Mouse (Mus musculus) neural tube, embryonic 12.5 days (tissue): ENCODE results near the gene Zfp61. TPM values are rescaled to one million over a fixed set of nuclear protein-coding genes. Genes with fewer than 3 reads are reported as not detected.
A peak's percentile ranks its signal among the peaks of the same experiment; 100 is the strongest.

Experiments
- ATAC-seq: fragments of 200-750 bp; cut with Nextera tagmentation; 2 replicates; pipeline ENCODE4 v1.8.0; 2017; ENCODE audit warnings: low read depth, mild to moderate bottlenecking, moderate TSS enrichment, moderate library complexity; ENCODE audit not compliant: low FRiP score
- H3K27ac ChIP-seq: fragments of 300-500 bp; sonication (generic); 2 replicates; pipeline ENCODE4 v1.5.1; 2016
- H3K27me3 ChIP-seq: fragments of 300-500 bp; sonication (generic); replicated peaks from 2 replicates; pipeline ENCODE4 v1.6.1; 2016; ENCODE audit warnings: mild to moderate bottlenecking
- H3K36me3 ChIP-seq: fragments of 300-500 bp; sonication (generic); 2 replicates; pipeline ENCODE4 v1.6.1; 2016; ENCODE audit warnings: mild to moderate bottlenecking
- H3K4me1 ChIP-seq: fragments of 300-500 bp; sonication (generic); 2 replicates; pipeline ENCODE4 v1.6.1; 2016
- H3K4me2 ChIP-seq: fragments of 300-500 bp; sonication (generic); replicated peaks from 2 replicates; pipeline ENCODE4 v1.6.1; 2016; ENCODE audit warnings: mild to moderate bottlenecking
- H3K4me3 ChIP-seq: fragments of 300-500 bp; sonication (generic); 2 replicates; pipeline ENCODE4 v1.5.1; 2016
- H3K9ac ChIP-seq: fragments of 300-500 bp; sonication (generic); 2 replicates; pipeline ENCODE4 v1.6.1; 2016; ENCODE audit warnings: mild to moderate bottlenecking
- H3K9me3 ChIP-seq: fragments of 300-500 bp; sonication (generic); 2 replicates; pipeline ENCODE4 v1.6.1; 2016; ENCODE audit warnings: mild to moderate bottlenecking
- WGBS: fragments of 180-500 bp; shearing (Covaris S2); methylation state at CpG from one replicate; pipeline ENCODE4 v1.1.7; 2016; 5-methylcytosine and 5-hydroxymethylcytosine counted together
- polyA plus RNA-seq: library from polyadenylated mRNA; unstranded; fragments of >200 nt; fragmentation: Nextera tagmentation; extraction: Ambion mirVana; gene quantifications from 2 replicates; pipeline ENCODE4 v1.2.1, GENCODE M21; 2016

Zfp61 gene
- polyA plus RNA-seq, 1 experiment from 2014 or later, result 43.7 TPM

- Histone ChIP-seq H3K27ac (no peak overlapping the region), H3K4me1 (peaks cover 3% of the 10 kb centered on the region; the same call in 1 of the 2 replicates), H3K4me2 (no peak overlapping the region), H3K27me3 (no peaks in the 10 kb centered on the region), H3K9me3 (no peaks in the 10 kb centered on the region), H3K4me3 (no peak overlapping the region), H3K36me3 (no peaks in the 10 kb centered on the region), H3K9ac (no peak overlapping the region)
- ATAC-seq, result no peak
- 79% methylated on average over 4 of the region's 4 CpGs for WGBS
Measured at GRCm38 (mm10) chr7:24322593-24322992, 21.6 kb upstream of the Zfp61 start.

- peaks cover 4% of the 10 kb centered on the region; the same call in 1 of the 2 replicates for H3K4me1 ChIP-seq
- ATAC-seq, result no peak
- H3K27me3 ChIP-seq, result no peaks in the 10 kb centered on the region
- H3K9ac ChIP-seq, result no peak overlapping the region
- H3K4me3 ChIP-seq, result no peak overlapping the region
- H3K36me3 ChIP-seq, result 0 out of 2 replicates have a peak, but pooled peaks cover 5% of the 10 kb centered on the region
- WGBS, result 82% methylated on average over 6 of the region's 6 CpGs
- no peaks in the 10 kb centered on the region for H3K9me3 ChIP-seq
- H3K4me2 ChIP-seq, result no peak overlapping the region
- H3K27ac ChIP-seq, result no peak overlapping the region
Measured at GRCm38 (mm10) chr7:24318942-24319341, 17.9 kb upstream of the Zfp61 start.

DNA sequence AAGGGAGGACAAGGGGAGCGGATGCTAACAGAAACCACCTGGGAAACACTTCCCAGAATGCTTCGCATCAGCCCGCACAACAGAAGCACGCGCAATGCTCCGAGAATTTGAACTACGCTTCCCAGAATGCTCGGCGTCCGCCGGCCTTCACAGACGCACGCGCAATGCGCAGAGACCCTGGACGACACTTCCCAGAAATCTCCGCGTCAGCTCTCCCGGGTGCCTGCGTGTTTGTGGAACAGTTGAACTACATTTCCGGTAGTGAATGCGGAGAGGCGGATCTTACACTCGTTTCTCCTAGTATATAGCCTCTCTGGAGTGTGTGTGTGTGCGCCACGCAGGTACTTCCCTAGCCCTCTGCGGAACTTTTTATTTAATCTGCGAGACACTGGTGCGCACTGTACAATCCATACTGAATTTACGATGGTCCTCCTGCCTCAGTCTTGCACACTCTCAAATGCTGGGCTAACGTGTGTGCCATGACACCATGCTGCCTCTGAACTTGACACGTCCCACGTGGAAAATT lies 15.6 kb upstream of the Zfp61 start, which contains the start of gene Zfp94:
TSS of gene Zfp94 (minus strand) at position 100 of the 526 bp plus-strand sequence.
- Histone ChIP-seq H3K27me3 (no peaks in the 10 kb centered on the region), H3K9me3 (no peaks in the 10 kb centered on the region), H3K4me1 (peaks cover 4% of the 10 kb centered on the region; the same call in 1 of the 2 replicates), H3K27ac (no peak within 1 kb of the TSS), H3K4me3 (peak within 1 kb of the TSS; percentile 63), H3K4me2 (peak within 1 kb of the TSS; percentile 82), H3K9ac (peak within 1 kb of the TSS; percentile 79), H3K36me3 (peaks cover 18% of the 10 kb centered on the region)
- peak; percentile 90 for ATAC-seq
- WGBS, result 1% methylated on average over 33 of the region's 33 CpGs

GRCm38 (mm10) chr7:24315726-24316566 lies 14.9 kb upstream of the Zfp61 start:
- no peak overlapping the region for H3K27ac ChIP-seq
- no peaks in the 10 kb centered on the region for H3K27me3 ChIP-seq
- H3K4me2 ChIP-seq, result peak overlapping the region; percentile 82
- peak; percentile 79; the same call in 1 of the 2 replicates for ATAC-seq
- peaks cover 4% of the 10 kb centered on the region; the same call in 1 of the 2 replicates for H3K4me1 ChIP-seq
- H3K36me3 ChIP-seq, result peaks cover 25% of the 10 kb centered on the region
- H3K9ac ChIP-seq, result peak overlapping the region; percentile 79
- H3K4me3 ChIP-seq, result peak overlapping the region; percentile 63
- H3K9me3 ChIP-seq, result no peaks in the 10 kb centered on the region
- 32% methylated on average over 29 of the region's 29 CpGs for WGBS

DNA sequence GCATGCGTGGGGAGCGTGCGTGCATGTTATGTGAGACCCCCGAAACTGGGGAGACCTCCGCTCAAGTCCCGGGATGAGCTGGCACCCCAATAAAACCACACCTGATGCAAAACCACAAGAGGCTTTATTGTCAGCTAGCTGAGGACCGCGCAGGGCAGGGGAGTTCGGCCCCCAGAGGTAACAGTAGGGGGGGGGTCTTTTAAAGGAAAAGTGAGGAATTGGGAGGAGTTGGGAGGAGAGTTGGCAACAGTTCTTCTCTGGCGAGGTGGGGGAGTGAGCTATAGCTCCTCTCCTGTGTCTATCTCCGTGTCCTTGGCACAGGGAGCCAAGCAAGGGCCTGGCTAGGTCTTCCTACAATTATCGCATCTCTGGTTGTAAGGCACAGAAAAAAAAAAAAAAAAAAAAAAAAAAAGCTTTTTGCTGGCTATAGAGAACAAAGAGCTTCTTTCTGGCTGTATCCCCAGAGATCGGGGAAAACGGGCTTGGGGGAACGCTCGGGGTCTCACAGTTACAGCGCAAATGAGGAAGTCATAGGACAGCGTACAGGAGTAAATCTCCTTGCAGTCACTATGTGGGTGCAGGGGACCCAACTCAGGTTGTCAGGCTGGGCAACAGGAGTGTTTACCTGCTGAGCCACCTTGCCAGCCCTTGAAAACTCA lies 1.1 kb downstream of the Zfp61 start:
- Histone ChIP-seq H3K9ac (peak overlapping the region; percentile 51), H3K27ac (no peak overlapping the region), H3K4me1 (peaks cover 16% of the 10 kb centered on the region), H3K36me3 (peaks cover 34% of the 10 kb centered on the region), H3K27me3 (no peaks in the 10 kb centered on the region), H3K9me3 (no peaks in the 10 kb centered on the region), H3K4me3 (peak overlapping the region; percentile 67), H3K4me2 (peak overlapping the region; percentile 73)
- ATAC-seq, result peak; percentile 26
- WGBS, result under 1% methylated on average over 18 of the region's 18 CpGs

GRCm38 (mm10) chr7:24298973-24299708 lies 1.9 kb downstream of the Zfp61 start:
- ATAC-seq, result peak; percentile 91
- Histone ChIP-seq H3K27ac (peak overlapping the region; percentile 80), H3K9me3 (no peaks in the 10 kb centered on the region), H3K4me2 (peak overlapping the region; percentile 73), H3K27me3 (no peaks in the 10 kb centered on the region), H3K4me3 (peak overlapping the region; percentile 67), H3K36me3 (peaks cover 42% of the 10 kb centered on the region), H3K4me1 (peaks cover 16% of the 10 kb centered on the region), H3K9ac (peak overlapping the region; percentile 88)
- under 1% methylated on average over 45 of the region's 47 CpGs for WGBS

DNA sequence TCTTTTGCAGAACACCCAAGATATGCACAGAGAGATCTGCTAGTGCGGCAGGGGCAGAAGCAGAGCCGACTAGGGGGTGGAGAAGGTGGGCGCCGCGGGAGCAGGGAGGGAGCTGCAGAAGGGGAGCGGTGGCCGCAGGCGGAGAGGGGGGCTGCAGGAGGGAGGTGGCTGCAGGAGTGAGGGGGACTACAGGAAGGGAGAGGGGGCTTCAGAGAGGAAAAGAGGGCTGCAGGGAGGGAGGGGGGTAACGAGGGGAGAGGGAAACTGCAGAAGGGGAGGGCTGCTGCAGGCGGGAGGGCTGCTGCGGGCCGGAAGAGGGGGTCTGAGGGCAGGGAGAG lies 2.4 kb downstream of the Zfp61 start:
- Histone ChIP-seq H3K27me3 (no peaks in the 10 kb centered on the region), H3K36me3 (peaks cover 47% of the 10 kb centered on the region), H3K27ac (peak overlapping the region; percentile 80; the same call in 1 of the 2 replicates), H3K9ac (peak overlapping the region; percentile 88), H3K4me2 (peak overlapping the region; percentile 73), H3K9me3 (no peaks in the 10 kb centered on the region), H3K4me3 (peak overlapping the region; percentile 67), H3K4me1 (peaks cover 16% of the 10 kb centered on the region)
- peak; percentile 29 for ATAC-seq
- WGBS, result under 1% methylated on average over 12 of the region's 12 CpGs

DNA sequence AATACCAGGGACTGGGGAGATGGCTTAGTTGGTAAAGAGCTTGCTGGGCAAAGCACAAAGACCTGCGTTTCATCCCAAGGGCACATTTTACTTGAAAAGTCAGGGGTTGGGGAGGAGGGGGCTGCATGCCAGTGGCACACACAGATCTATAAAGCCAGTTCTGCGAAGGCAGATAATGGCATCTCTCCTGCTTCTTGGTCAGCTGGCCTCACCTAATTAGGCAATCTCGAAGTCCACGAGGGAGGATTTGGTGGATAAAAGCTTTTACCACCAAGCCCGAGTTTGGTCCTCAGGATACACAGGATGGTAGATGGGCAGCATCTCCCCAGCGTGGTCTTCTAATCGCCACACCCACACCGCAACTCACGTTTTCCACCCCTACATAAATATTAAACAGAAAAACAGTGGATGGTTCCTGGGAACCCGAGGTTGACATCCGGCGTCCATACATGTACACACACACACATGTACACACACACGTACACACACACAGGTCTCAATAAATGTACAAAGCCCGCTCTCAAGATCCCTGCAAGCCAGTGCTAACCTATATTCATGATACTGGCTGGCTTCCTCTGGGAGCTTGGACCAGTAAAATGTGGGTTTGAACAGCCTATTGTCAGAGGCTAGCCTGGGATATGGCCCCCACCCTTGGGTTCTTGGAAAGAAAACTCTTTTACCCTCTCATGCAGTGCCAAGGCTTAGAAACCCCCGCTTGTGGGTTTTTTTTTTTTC lies 3.5 kb downstream of the Zfp61 start:
- Histone ChIP-seq H3K4me2 (peak overlapping the region; percentile 73), H3K9ac (no peak overlapping the region; the same call in 1 of the 2 replicates), H3K4me3 (no peak overlapping the region), H3K27me3 (no peaks in the 10 kb centered on the region), H3K9me3 (no peaks in the 10 kb centered on the region), H3K27ac (no peak overlapping the region), H3K4me1 (peaks cover 16% of the 10 kb centered on the region), H3K36me3 (peaks cover 48% of the 10 kb centered on the region)
- WGBS, result 91% methylated on average over 15 of the region's 15 CpGs
- ATAC-seq, result no peak

DNA sequence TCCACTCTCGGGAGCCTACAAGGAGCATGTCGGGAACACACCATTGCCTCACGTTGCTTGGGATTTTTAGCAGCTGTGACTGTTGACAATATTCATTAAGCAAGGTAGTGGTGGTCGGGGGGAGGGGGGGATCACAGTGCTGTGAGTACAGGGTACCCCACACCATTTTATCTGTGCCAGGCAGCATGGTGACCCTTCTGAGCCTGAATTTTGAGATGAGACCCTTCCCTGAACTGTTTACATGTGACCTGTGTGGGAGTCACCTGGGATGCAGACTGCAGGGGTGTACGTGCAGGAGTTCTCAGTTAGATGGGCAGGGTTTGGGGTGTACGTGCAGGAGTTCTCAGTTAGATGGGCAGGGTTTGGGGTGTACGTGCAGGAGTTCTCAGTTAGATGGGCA lies 4.6 kb downstream of the Zfp61 start:
- Histone ChIP-seq H3K27me3 (no peaks in the 10 kb centered on the region), H3K9me3 (no peaks in the 10 kb centered on the region), H3K4me2 (no peak overlapping the region), H3K9ac (no peak overlapping the region), H3K36me3 (peaks cover 51% of the 10 kb centered on the region), H3K4me1 (peaks cover 16% of the 10 kb centered on the region), H3K4me3 (no peak overlapping the region), H3K27ac (no peak overlapping the region)
- ATAC-seq, result no peak
- 96% methylated on average over 7 of the region's 7 CpGs for WGBS

DNA sequence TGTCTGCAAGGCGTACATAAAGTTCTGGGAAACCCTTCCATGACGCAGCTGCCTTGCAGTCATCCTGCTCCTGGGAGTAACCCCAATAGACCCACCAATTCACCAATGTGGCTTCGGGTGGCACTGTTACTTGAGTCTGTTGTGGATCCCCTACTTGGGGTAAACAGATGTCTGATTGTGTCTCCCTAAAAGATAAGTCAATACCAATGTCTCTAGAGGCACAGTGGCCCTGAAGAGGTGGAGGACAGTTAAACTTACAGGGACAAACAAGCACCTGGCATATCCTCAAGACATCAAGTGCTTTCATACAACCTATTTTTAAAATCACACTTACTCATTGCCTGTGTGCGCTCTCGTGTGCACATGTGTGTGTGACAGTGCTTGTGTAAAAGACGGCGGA lies 5.7 kb downstream of the Zfp61 start:
- Histone ChIP-seq H3K9me3 (no peaks in the 10 kb centered on the region), H3K4me2 (no peak overlapping the region), H3K27ac (no peak overlapping the region), H3K4me3 (no peak overlapping the region), H3K9ac (no peak overlapping the region), H3K27me3 (no peaks in the 10 kb centered on the region), H3K4me1 (peaks cover 12% of the 10 kb centered on the region), H3K36me3 (peaks cover 61% of the 10 kb centered on the region)
- WGBS, result 98% methylated on average over 7 of the region's 7 CpGs
- no peak for ATAC-seq

- no peaks in the 10 kb centered on the region for H3K9me3 ChIP-seq
- no peak overlapping the region for H3K27ac ChIP-seq
- WGBS, result 95% methylated on average over 4 of the region's 4 CpGs
- H3K27me3 ChIP-seq, result no peaks in the 10 kb centered on the region
- H3K36me3 ChIP-seq, result peaks cover 67% of the 10 kb centered on the region
- H3K4me2 ChIP-seq, result no peak overlapping the region
- no peak overlapping the region for H3K4me3 ChIP-seq
- no peak for ATAC-seq
- no peak overlapping the region for H3K9ac ChIP-seq
- peaks cover 8% of the 10 kb centered on the region for H3K4me1 ChIP-seq
Measured at GRCm38 (mm10) chr7:24294763-24295162, 6.3 kb downstream of the Zfp61 start.
